Mouse (Mus musculus) hindbrain, embryonic 13.5 days (tissue): ENCODE data around the gene Cercam. TPM values are rescaled to one million over a fixed set of nuclear protein-coding genes. Genes with fewer than 3 reads are reported as not detected.
A peak's percentile ranks its signal among the peaks of the same experiment; 100 is the strongest.

ENCODE experiments used
- ATAC-seq: fragments of 200-750 bp; cut with Nextera tagmentation; 2 replicates; pipeline ENCODE4 v1.8.0; 2017; ENCODE audit warnings: moderate TSS enrichment; ENCODE audit not compliant: low FRiP score
- H3K27ac ChIP-seq: fragments of 300-500 bp; sonication (generic); 2 replicates; pipeline ENCODE4 v1.5.1; 2015; ENCODE audit warnings: inconsistent platforms, mild to moderate bottlenecking, moderate library complexity
- H3K27me3 ChIP-seq: fragments of 300-500 bp; sonication (generic); 2 replicates; pipeline ENCODE4 v1.6.1; 2015; ENCODE audit warnings: mild to moderate bottlenecking, inconsistent platforms
- H3K36me3 ChIP-seq: fragments of 300-500 bp; sonication (generic); 2 replicates; pipeline ENCODE4 v1.6.1; 2015; ENCODE audit warnings: mild to moderate bottlenecking, inconsistent platforms
- H3K4me1 ChIP-seq: fragments of 300-500 bp; sonication (generic); replicated peaks from 2 replicates; pipeline ENCODE4 v1.6.1; 2015; ENCODE audit warnings: inconsistent platforms
- H3K4me2 ChIP-seq: fragments of 300-500 bp; sonication (generic); 2 replicates; pipeline ENCODE4 v1.6.1; 2015; ENCODE audit warnings: inconsistent platforms, mild to moderate bottlenecking, moderate library complexity
- H3K4me3 ChIP-seq: fragments of 300-500 bp; sonication (generic); 2 replicates; pipeline ENCODE4 v1.5.1; 2015; ENCODE audit warnings: mild to moderate bottlenecking, inconsistent platforms
- H3K9ac ChIP-seq: fragments of 300-500 bp; sonication (generic); 2 replicates; pipeline ENCODE4 v1.6.1; 2015; ENCODE audit warnings: mild to moderate bottlenecking, inconsistent platforms
- H3K9me3 ChIP-seq: fragments of 300-500 bp; sonication (generic); 2 replicates; pipeline ENCODE4 v1.6.1; 2016; ENCODE audit warnings: inconsistent platforms
- WGBS: fragments of 180-500 bp; shearing (Covaris S2); methylation state at CpG from one replicate; pipeline ENCODE4 v1.1.7; 2015; 5-methylcytosine and 5-hydroxymethylcytosine counted together
- microRNA-seq: library from miRNA; unstranded; fragments of <30 nt; microRNA quantifications from one replicate; pipeline ENCODE4, GENCODE M21; 2016
- polyA plus RNA-seq: library from polyadenylated mRNA; unstranded; fragments of >200 nt; fragmentation: Nextera tagmentation; extraction: Ambion mirVana; gene quantifications from 2 replicates; pipeline ENCODE4 v1.2.1, GENCODE M21; 2015

Cercam gene
- polyA plus RNA-seq, 1 experiment from 2014 or later: 23.8 TPM

GRCm38 (mm10) chr2:29926542-29926941, 57.6 kb downstream of the Cercam start:
- H3K9me3 ChIP-seq: no peaks in the 10 kb centered on the region
- H3K4me1 ChIP-seq: no peaks in the 10 kb centered on the region
- H3K9ac ChIP-seq: no peak overlapping the region
- peaks cover 95% of the 10 kb centered on the region for H3K36me3 ChIP-seq
- H3K4me3 ChIP-seq: no peak overlapping the region
- H3K4me2 ChIP-seq: no peak overlapping the region
- H3K27me3 ChIP-seq: no peaks in the 10 kb centered on the region
- WGBS: 94% methylated on average over 5 of the region's 5 CpGs
- H3K27ac ChIP-seq: no peak overlapping the region
- ATAC-seq: no peak

GRCm38 (mm10) chr2:29930506-29930905, 61.5 kb downstream of the Cercam start:
- H3K9me3 ChIP-seq: no peaks in the 10 kb centered on the region
- no peak overlapping the region for H3K27ac ChIP-seq
- no peaks in the 10 kb centered on the region for H3K4me1 ChIP-seq
- H3K27me3 ChIP-seq: no peaks in the 10 kb centered on the region
- H3K9ac ChIP-seq: peak overlapping the region; percentile 24; the same call in 1 of the 2 replicates
- H3K4me2 ChIP-seq: no peak overlapping the region
- no peak overlapping the region for H3K4me3 ChIP-seq
- 87% methylated on average over 10 of the region's 10 CpGs for WGBS
- H3K36me3 ChIP-seq: peaks cover 56% of the 10 kb centered on the region
- ATAC-seq: no peak

GRCm38 (mm10) chr2:29931194-29931593, 62.2 kb downstream of the Cercam start:
- no peak overlapping the region for H3K4me2 ChIP-seq
- no peak overlapping the region for H3K4me3 ChIP-seq
- H3K9me3 ChIP-seq: no peaks in the 10 kb centered on the region
- no peaks in the 10 kb centered on the region for H3K27me3 ChIP-seq
- peaks cover 6% of the 10 kb centered on the region for H3K4me1 ChIP-seq
- 87% methylated on average over 6 of the region's 6 CpGs for WGBS
- H3K9ac ChIP-seq: no peak overlapping the region
- no peak for ATAC-seq
- peaks cover 49% of the 10 kb centered on the region for H3K36me3 ChIP-seq
- H3K27ac ChIP-seq: no peak overlapping the region

Small RNAs within 50 kb of the gene (microRNA-seq; reads per million reads assigned to microRNA genes)
- gene Mir219a-2 (not detected), gene Mir219b (not detected)

Other genes with a start within 250 kb of the Cercam start
- gene Rapgef1, start 249.4 kb upstream of the Cercam start, polyA plus RNA-seq: 14.3 and 16.1 TPM in 2 replicates
- gene Gm13420, start 117.5 kb upstream of the Cercam start, polyA plus RNA-seq: not detected in 2 replicates
- not detected in 2 replicates for gene Gm13547, start 109.9 kb upstream of the Cercam start, polyA plus RNA-seq
- 33.4 and 34.5 TPM in 2 replicates for gene Coq4, start 81.7 kb upstream of the Cercam start, polyA plus RNA-seq
- 40.0 and 43.0 TPM in 2 replicates for gene Trub2, start 80.7 kb upstream of the Cercam start, polyA plus RNA-seq
- 32.6 and 33.4 TPM in 2 replicates for gene Slc27a4, start 66.5 kb upstream of the Cercam start, polyA plus RNA-seq
- gene Urm1, start 49.1 kb upstream of the Cercam start, polyA plus RNA-seq: 23.5 and 26.8 TPM in 2 replicates
- 70.3 and 78.3 TPM in 2 replicates for gene Odf2, start 20.1 kb downstream of the Cercam start, polyA plus RNA-seq
- gene Gle1, start 66.3 kb downstream of the Cercam start, polyA plus RNA-seq: 75.2 and 82.1 TPM in 2 replicates
- 192 and 203 TPM in 2 replicates for gene Sptan1, start 96.4 kb downstream of the Cercam start, polyA plus RNA-seq
- 64.2 and 67.0 TPM in 2 replicates for gene Wdr34, start 179.7 kb downstream of the Cercam start, polyA plus RNA-seq
- gene Set, start 188.2 kb downstream of the Cercam start, polyA plus RNA-seq: 400 TPM in 2 replicates
- gene Pkn3, start 208.5 kb downstream of the Cercam start, polyA plus RNA-seq: 1.9 and 2.3 TPM in 2 replicates
- 24.2 TPM in 2 replicates for gene Zdhhc12, start 224.5 kb downstream of the Cercam start, polyA plus RNA-seq